Mouse (Mus musculus) heart, embryonic 11.5 days (tissue): ENCODE data around the gene Esr1. TPM values are rescaled to one million over a fixed set of nuclear protein-coding genes. Genes with fewer than 3 reads are reported as not detected.
"Not testable (repeated sequence)": the region's sequence is repeated elsewhere in the genome, so short reads cannot be mapped to it uniquely, and the experiment has no call there.

Experiments
- ATAC-seq: fragments of 200-750 bp; cut with Nextera tagmentation; replicated peaks from 2 replicates; pipeline ENCODE4 v1.8.0; 2017; ENCODE audit warnings: moderate library complexity; ENCODE audit not compliant: insufficient number of reproducible peaks, low FRiP score, low TSS enrichment
- H3K27ac ChIP-seq: fragments of 300-500 bp; sonication (generic); 2 replicates; pipeline ENCODE4 v1.5.1; 2014; ENCODE audit warnings: mild to moderate bottlenecking, low read depth, low read length
- H3K27me3 ChIP-seq: fragments of 300-500 bp; sonication (generic); 2 replicates; pipeline ENCODE4 v1.6.1; 2014; ENCODE audit warnings: mild to moderate bottlenecking, low read length, mixed read lengths; ENCODE audit not compliant: control insufficient read depth, insufficient read depth
- H3K36me3 ChIP-seq: fragments of 300-500 bp; sonication (generic); 2 replicates; pipeline ENCODE4 v1.6.1; 2014; ENCODE audit warnings: mild to moderate bottlenecking, low read length, moderate library complexity, mixed read lengths; ENCODE audit not compliant: control insufficient read depth, insufficient read depth
- H3K4me1 ChIP-seq: fragments of 300-500 bp; sonication (generic); 2 replicates; pipeline ENCODE4 v1.6.1; 2014; ENCODE audit warnings: low read length; ENCODE audit not compliant: control insufficient read depth, insufficient read depth
- H3K4me2 ChIP-seq: fragments of 300-500 bp; sonication (generic); 2 replicates; pipeline ENCODE4 v1.6.1; 2014; ENCODE audit warnings: mild to moderate bottlenecking, moderate library complexity
- H3K4me3 ChIP-seq: fragments of 300-500 bp; sonication (generic); 2 replicates; pipeline ENCODE4 v1.5.1; 2014; ENCODE audit warnings: low read depth, low read length
- H3K9ac ChIP-seq: fragments of 300-500 bp; sonication (generic); 2 replicates; pipeline ENCODE4 v1.6.1; 2014; ENCODE audit warnings: mild to moderate bottlenecking, low read depth, low read length, moderate library complexity
- H3K9me3 ChIP-seq: fragments of 300-500 bp; sonication (generic); replicated peaks from 2 replicates; pipeline ENCODE4 v1.6.1; 2016; ENCODE audit warnings: low read length; ENCODE audit not compliant: control insufficient read depth
- whole genome bisulfite sequencing: fragments of 180-500 bp; shearing (Covaris S2); extraction: QIAGEN DNeasy Blood & Tissue Kit; methylation state at CpG from one replicate; pipeline ENCODE4 v1.1.7; 2014; ENCODE audit not compliant: insufficient replicate concordance; 5-methylcytosine and 5-hydroxymethylcytosine counted together
- polyA plus RNA-seq: library from polyadenylated mRNA; unstranded; fragments of >200 nt; fragmentation: Nextera tagmentation; extraction: Ambion mirVana; gene quantifications from 2 replicates; pipeline ENCODE4 v1.2.1, GENCODE M21; 2014

The Esr1 gene
- polyA plus RNA-seq, 1 experiment from 2014 or later, result 1.3 TPM

- WGBS, result 83% methylated on average over 4 of the region's 4 CpGs
These were observed 14.2 kb upstream of the Esr1 start for GRCm38 (mm10) chr10:4597211-4597610.

GRCm38 (mm10) chr10:4598244-4598842 is 13.1 kb upstream of the Esr1 start:
- no peak overlapping the region for H3K9ac ChIP-seq
- ATAC-seq, result no peak
- H3K27me3 ChIP-seq, result no peaks in the 10 kb centered on the region
- no peaks in the 10 kb centered on the region for H3K4me1 ChIP-seq
- 54% methylated on average over 10 of the region's 10 CpGs for WGBS
- no peaks in the 10 kb centered on the region for H3K36me3 ChIP-seq
- no peak overlapping the region for H3K4me2 ChIP-seq
- no peak overlapping the region for H3K4me3 ChIP-seq
- no peaks in the 10 kb centered on the region for H3K9me3 ChIP-seq
- H3K27ac ChIP-seq, result no peak overlapping the region

More at GRCm38 (mm10) chr10:4597211-4597610, 14.2 kb upstream of the Esr1 start:
- H3K36me3 ChIP-seq, result no peaks in the 10 kb centered on the region
- no peaks in the 10 kb centered on the region for H3K9me3 ChIP-seq
- no peak overlapping the region for H3K27ac ChIP-seq
- H3K9ac ChIP-seq, result no peak overlapping the region
- ATAC-seq, result no peak
- H3K4me3 ChIP-seq, result no peak overlapping the region
- no peak overlapping the region for H3K4me2 ChIP-seq
- H3K27me3 ChIP-seq, result no peaks in the 10 kb centered on the region
- H3K4me1 ChIP-seq, result no peaks in the 10 kb centered on the region

GRCm38 (mm10) chr10:4598916-4599315 is 12.5 kb upstream of the Esr1 start:
- Histone ChIP-seq H3K36me3 (no peaks in the 10 kb centered on the region), H3K9ac (no peak overlapping the region), H3K4me2 (no peak overlapping the region), H3K4me3 (no peak overlapping the region), H3K27ac (no peak overlapping the region), H3K9me3 (no peaks in the 10 kb centered on the region), H3K4me1 (no peaks in the 10 kb centered on the region), H3K27me3 (no peaks in the 10 kb centered on the region)
- 82% methylated on average over 12 of the region's 12 CpGs for WGBS
- ATAC-seq, result no peak

- no peak overlapping the region for H3K4me3 ChIP-seq
- H3K27ac ChIP-seq, result no peak overlapping the region
- ATAC-seq, result no peak
- H3K36me3 ChIP-seq, result no peaks in the 10 kb centered on the region
- no peaks in the 10 kb centered on the region for H3K27me3 ChIP-seq
- H3K4me1 ChIP-seq, result no peaks in the 10 kb centered on the region
- H3K9me3 ChIP-seq, result no peaks in the 10 kb centered on the region
- no peak overlapping the region for H3K4me2 ChIP-seq
- H3K9ac ChIP-seq, result no peak overlapping the region
- WGBS, result 70% methylated on average over 4 of the region's 4 CpGs
These were observed 11.8 kb upstream of the Esr1 start for GRCm38 (mm10) chr10:4599591-4599990.

GRCm38 (mm10) chr10:4600796-4601474 is 10.5 kb upstream of the Esr1 start:
- WGBS, result 54% methylated on average over 2 of the region's 2 CpGs
- no peak overlapping the region for H3K4me3 ChIP-seq
- H3K27ac ChIP-seq, result no peak overlapping the region
- no peaks in the 10 kb centered on the region for H3K4me1 ChIP-seq
- H3K4me2 ChIP-seq, result no peak overlapping the region
- no peaks in the 10 kb centered on the region for H3K36me3 ChIP-seq
- H3K27me3 ChIP-seq, result no peaks in the 10 kb centered on the region
- H3K9ac ChIP-seq, result no peak overlapping the region
- ATAC-seq, result no peak
- no peaks in the 10 kb centered on the region for H3K9me3 ChIP-seq

- not testable (repeated sequence) for H3K4me3 ChIP-seq, H3K4me2 ChIP-seq, H3K27ac ChIP-seq, H3K4me1 ChIP-seq, ATAC-seq, H3K27me3 ChIP-seq, H3K9ac ChIP-seq, H3K9me3 ChIP-seq, H3K36me3 ChIP-seq
These were observed 9.8 kb upstream of the Esr1 start for GRCm38 (mm10) chr10:4601612-4602011.

GRCm38 (mm10) chr10:4602466-4602865 is 8.9 kb upstream of the Esr1 start:
- Histone ChIP-seq H3K4me1 (no peaks in the 10 kb centered on the region), H3K27me3 (no peaks in the 10 kb centered on the region), H3K9me3 (no peaks in the 10 kb centered on the region), H3K4me3 (no peak overlapping the region), H3K27ac (no peak overlapping the region), H3K4me2 (no peak overlapping the region), H3K36me3 (no peaks in the 10 kb centered on the region), H3K9ac (no peak overlapping the region)
- no peak for ATAC-seq
- 70% methylated on average over 4 of the region's 4 CpGs for WGBS

GRCm38 (mm10) chr10:4604527-4605209 is 6.7 kb upstream of the Esr1 start:
- 71% methylated on average over 4 of the region's 4 CpGs for WGBS
- no peaks in the 10 kb centered on the region for H3K27me3 ChIP-seq
- no peak overlapping the region for H3K4me3 ChIP-seq
- H3K9me3 ChIP-seq, result no peaks in the 10 kb centered on the region
- no peak overlapping the region for H3K9ac ChIP-seq
- H3K4me2 ChIP-seq, result no peak overlapping the region
- H3K27ac ChIP-seq, result no peak overlapping the region
- H3K36me3 ChIP-seq, result no peaks in the 10 kb centered on the region
- no peak for ATAC-seq
- no peaks in the 10 kb centered on the region for H3K4me1 ChIP-seq
